Mouse (Mus musculus) ES-Bruce4 (cell line): ENCODE measurements around the gene Fam196b.

Source experiments
- CTCF ChIP-seq: IDR thresholded peaks from one replicate; pipeline ENCODE4 v1.8.1; 2011; ENCODE audit warnings: low read depth, low read length
- EP300 ChIP-seq: IDR thresholded peaks from 2 replicates; pipeline ENCODE4 v1.6.1; 2011; ENCODE audit warnings: low read depth, low read length; ENCODE audit not compliant: insufficient read depth
- POLR2A ChIP-seq: IDR thresholded peaks from one replicate; pipeline ENCODE4 v1.8.1; 2011; ENCODE audit warnings: low read length; ENCODE audit not compliant: insufficient read depth

- TF ChIP-seq POLR2A (no peak), CTCF (no peak), EP300 (no peak)
Measured at GRCm38 (mm10) chr11:34431371-34431770, 116.7 kb downstream of the Fam196b start.
